Mouse (Mus musculus) lung, postnatal 0 days (tissue): ENCODE measurements around the gene Nxpe4. TPM values are rescaled to one million over a fixed set of nuclear protein-coding genes. Genes with fewer than 3 reads are reported as not detected.

ENCODE experiments used
- ATAC-seq: fragments of 200-750 bp; cut with Nextera tagmentation; 2 replicates; pipeline ENCODE4 v1.8.0; 2017; ENCODE audit warnings: moderate library complexity
- DNase-seq: peaks from one replicate; pipeline ENCODE4 v3.0.0-alpha.2; 2016; ENCODE audit warnings: low spot score
- H3K27ac ChIP-seq: fragments of 300-500 bp; sonication (generic); 2 replicates; pipeline ENCODE4 v1.5.1; 2014; ENCODE audit warnings: antibody characterized with exemption, mild to moderate bottlenecking, low read length, mixed read lengths
- H3K27me3 ChIP-seq: fragments of 300-500 bp; sonication (generic); replicated peaks from 2 replicates; pipeline ENCODE4 v1.6.1; 2014; ENCODE audit warnings: low read length, mixed read lengths; ENCODE audit not compliant: insufficient read depth
- H3K36me3 ChIP-seq: fragments of 300-500 bp; sonication (generic); 2 replicates; pipeline ENCODE4 v1.6.1; 2014; ENCODE audit warnings: low read length, mixed read lengths; ENCODE audit not compliant: insufficient read depth
- H3K4me1 ChIP-seq: fragments of 300-500 bp; sonication (generic); 2 replicates; pipeline ENCODE4 v1.6.1; 2014; ENCODE audit warnings: antibody characterized with exemption, low read depth, low read length, mixed read lengths; ENCODE audit not compliant: insufficient read depth
- H3K4me2 ChIP-seq: fragments of 300-500 bp; sonication (generic); replicated peaks from 2 replicates; pipeline ENCODE4 v1.6.1; 2014; ENCODE audit warnings: low read depth, mild to moderate bottlenecking, low read length, moderate library complexity, mixed read lengths
- H3K4me3 ChIP-seq: fragments of 300-500 bp; sonication (generic); 2 replicates; pipeline ENCODE4 v1.5.1; 2014; ENCODE audit warnings: low read depth, low read length
- H3K9ac ChIP-seq: fragments of 300-500 bp; sonication (generic); replicated peaks from 2 replicates; pipeline ENCODE4 v1.6.1; 2014; ENCODE audit warnings: low read depth, mild to moderate bottlenecking
- H3K9me3 ChIP-seq: fragments of 300-500 bp; sonication (generic); 2 replicates; pipeline ENCODE4 v1.6.1; 2016; ENCODE audit warnings: low read length, mixed read lengths
- CTCF ChIP-seq: IDR thresholded peaks from 2 replicates; pipeline ENCODE4 v1.5.1; 2016; ENCODE audit warnings: antibody characterized with exemption, mild to moderate bottlenecking
- EP300 ChIP-seq: IDR thresholded peaks from 2 replicates; pipeline ENCODE4 v1.6.1; 2016; ENCODE audit warnings: antibody characterized with exemption, mild to moderate bottlenecking, control low read depth
- WGBS: fragments of 180-500 bp; shearing (Covaris S2); extraction: QIAGEN DNeasy Blood & Tissue Kit; methylation state at CpG from one replicate; pipeline ENCODE4 v1.1.7; 2014; 5-methylcytosine and 5-hydroxymethylcytosine counted together
- polyA plus RNA-seq: library from polyadenylated mRNA; unstranded; fragments of >200 nt; fragmentation: Nextera tagmentation; extraction: Ambion mirVana; gene quantifications from 2 replicates; pipeline ENCODE4 v1.2.1, GENCODE M21; 2015

Gene Nxpe4
- polyA plus RNA-seq, 1 experiment from 2014 or later: 8.6 TPM

GRCm38 (mm10) chr9:48353148-48353698 is 191.4 kb downstream of the Nxpe4 start, which contains the start of gene Nxpe2:
Gene Nxpe2, minus strand, starts transcription at chr9:48353454.
- Histone ChIP-seq H3K9ac (no peak within 1 kb of the TSS), H3K4me2 (no peak within 1 kb of the TSS), H3K36me3 (no peaks in the 10 kb centered on the region), H3K4me1 (peaks cover 3% of the 10 kb centered on the region; the same call in 1 of the 2 replicates), H3K4me3 (no peak within 1 kb of the TSS), H3K27me3 (no peaks in the 10 kb centered on the region), H3K9me3 (no peaks in the 10 kb centered on the region), H3K27ac (peak within 1 kb of the TSS; percentile 77)
- TF ChIP-seq EP300 (peak; percentile 44; the same call in 1 of the 2 replicates), CTCF (no peak)
- 56% methylated on average over 2 of the region's 2 CpGs for whole genome bisulfite sequencing
- DNase-seq: peak; percentile 61
- peak; percentile 68 for ATAC-seq

GRCm38 (mm10) chr9:48354122-48354521 is 192.3 kb downstream of the Nxpe4 start:
- no peak for TF ChIP-seq CTCF
- TF ChIP-seq EP300: no peak

GRCm38 (mm10) chr9:48354793-48355192 is 193.0 kb downstream of the Nxpe4 start:
- no peak overlapping the region for H3K9ac ChIP-seq
- H3K36me3 ChIP-seq: no peaks in the 10 kb centered on the region
- TF ChIP-seq CTCF (peak; percentile 96), EP300 (no peak)
- 42% methylated on average over 3 of the region's 3 CpGs for WGBS
- peaks cover 3% of the 10 kb centered on the region; the same call in 1 of the 2 replicates for H3K4me1 ChIP-seq
- no peaks in the 10 kb centered on the region for H3K9me3 ChIP-seq
- no peaks in the 10 kb centered on the region for H3K27me3 ChIP-seq
- H3K4me2 ChIP-seq: no peak overlapping the region
- DNase-seq (peak; percentile 81), ATAC-seq (peak; percentile 57)
- H3K27ac ChIP-seq: no peak overlapping the region
- no peak overlapping the region for H3K4me3 ChIP-seq

More at GRCm38 (mm10) chr9:48354122-48354521, 192.3 kb downstream of the Nxpe4 start:
- H3K27me3 ChIP-seq: no peaks in the 10 kb centered on the region
- H3K4me2 ChIP-seq: no peak overlapping the region
- no peaks in the 10 kb centered on the region for H3K9me3 ChIP-seq
- peaks cover 3% of the 10 kb centered on the region; the same call in 1 of the 2 replicates for H3K4me1 ChIP-seq
- H3K4me3 ChIP-seq: no peak overlapping the region
- no peak for DNase-seq
- H3K36me3 ChIP-seq: no peaks in the 10 kb centered on the region
- no peak for ATAC-seq
- no peak overlapping the region for H3K9ac ChIP-seq
- WGBS: 72% methylated on average over 4 of the region's 4 CpGs
- peak overlapping the region; percentile 77 for H3K27ac ChIP-seq

GRCm38 (mm10) chr9:48357097-48357496 is 195.3 kb downstream of the Nxpe4 start:
- Histone ChIP-seq H3K4me1 (peaks cover 3% of the 10 kb centered on the region; the same call in 1 of the 2 replicates), H3K4me2 (no peak overlapping the region), H3K9me3 (no peaks in the 10 kb centered on the region), H3K4me3 (no peak overlapping the region), H3K27ac (no peak overlapping the region), H3K27me3 (no peaks in the 10 kb centered on the region), H3K9ac (no peak overlapping the region), H3K36me3 (no peaks in the 10 kb centered on the region)
- no peak for ATAC-seq
- WGBS: 87% methylated on average over 3 of the region's 3 CpGs
- TF ChIP-seq CTCF (no peak), EP300 (no peak)
- no peak for DNase-seq

- Histone ChIP-seq H3K36me3 (no peaks in the 10 kb centered on the region), H3K4me2 (no peak overlapping the region), H3K9ac (no peak overlapping the region), H3K4me3 (no peak overlapping the region), H3K9me3 (no peaks in the 10 kb centered on the region), H3K27me3 (no peaks in the 10 kb centered on the region), H3K27ac (no peak overlapping the region), H3K4me1 (no peaks in the 10 kb centered on the region)
- DNase-seq (no peak), ATAC-seq (no peak)
- TF ChIP-seq CTCF (peak; percentile 29; the same call in 1 of the 2 replicates), EP300 (no peak)
- WGBS: 76% methylated on average over 4 of the region's 4 CpGs
Measured at GRCm38 (mm10) chr9:48360826-48361225, 199.0 kb downstream of the Nxpe4 start.

DNA sequence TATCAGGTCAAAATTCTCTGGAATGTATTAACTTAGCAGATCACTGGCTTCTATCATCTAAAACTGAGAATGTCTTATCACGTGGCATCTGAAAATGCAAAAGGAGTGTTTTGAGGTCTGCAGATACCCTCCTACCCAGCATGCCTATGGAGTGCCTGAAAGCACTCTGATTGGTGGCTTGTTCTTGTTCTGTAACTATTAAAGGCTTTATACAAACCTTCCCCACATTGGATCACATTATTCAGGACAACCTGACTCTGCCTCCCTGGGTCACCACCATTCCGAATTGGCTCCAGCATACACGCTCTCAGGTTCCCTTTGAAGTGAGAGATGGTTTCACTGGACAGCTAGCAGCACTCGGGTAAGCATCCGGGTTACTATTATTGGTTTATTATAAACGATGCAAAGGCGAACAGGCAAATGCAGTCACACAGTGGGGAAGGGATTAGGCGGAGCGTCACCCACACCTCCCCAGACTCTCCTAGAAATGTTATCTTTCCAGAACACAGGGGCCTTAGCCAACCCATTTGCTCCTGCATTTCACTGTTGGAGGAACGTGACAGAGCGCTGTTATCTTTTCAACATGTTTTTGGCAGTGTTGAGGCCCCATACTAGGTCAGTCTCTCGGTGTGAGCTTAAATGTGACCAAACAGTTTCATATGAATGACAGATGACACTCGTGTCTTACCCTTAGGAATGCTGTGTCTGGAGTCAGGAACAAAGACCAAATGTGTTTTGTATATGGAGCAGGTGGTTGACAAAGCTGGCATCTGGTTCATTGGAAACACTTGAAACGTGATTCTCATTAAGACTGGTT is 200.2 kb downstream of the Nxpe4 start:
- H3K4me2 ChIP-seq: no peak overlapping the region
- 54% methylated on average over 14 of the region's 14 CpGs for WGBS
- no peaks in the 10 kb centered on the region for H3K36me3 ChIP-seq
- H3K27ac ChIP-seq: no peak overlapping the region
- no peaks in the 10 kb centered on the region for H3K9me3 ChIP-seq
- TF ChIP-seq CTCF: no peak
- TF ChIP-seq EP300: no peak
- no peak for DNase-seq
- no peaks in the 10 kb centered on the region for H3K4me1 ChIP-seq
- H3K4me3 ChIP-seq: no peak overlapping the region
- ATAC-seq: no peak
- H3K9ac ChIP-seq: no peak overlapping the region
- no peaks in the 10 kb centered on the region for H3K27me3 ChIP-seq
